Mouse (Mus musculus) liver, adult 2 months (tissue): ENCODE results near the gene Gm6793.

ENCODE experiments used
- CTCF ChIP-seq: fragments of 200-500 bp; IDR thresholded peaks from 2 replicates; pipeline ENCODE4 v1.5.1; 2011; ENCODE audit warnings: low read depth, low read length, control low read depth
- POLR2A ChIP-seq: fragments of 200-500 bp; IDR thresholded peaks from 2 replicates; pipeline ENCODE4 v1.6.1; 2011; ENCODE audit warnings: low read length, control low read depth; ENCODE audit not compliant: insufficient read depth; ENCODE audit errors: extremely low read depth

GRCm38 (mm10) chr8:111991278-111991677, 23.6 kb downstream of the Gm6793 start:
- TF ChIP-seq CTCF (no peak), POLR2A (no peak)
